Mouse (Mus musculus) layer of hippocampus, adult 2 months (tissue): ENCODE data around the gene Sap30bp. TPM values are rescaled to one million over a fixed set of nuclear protein-coding genes. Genes with fewer than 3 reads are reported as not detected.

Experiments
- DNase-seq, 2 experiments: peaks; one replicate each; pipeline ENCODE4 v3.0.0; 2022; ENCODE audit warnings: low spot score in 2 of 2
- H3K27ac ChIP-seq: fragments of 200-600 bp; 2 replicates; pipeline ENCODE4 v1.8.1; 2022
- H3K4me3 ChIP-seq: fragments of 200-600 bp; 2 replicates; pipeline ENCODE4 v1.8.1; 2022; ENCODE audit warnings: mild to moderate bottlenecking
- CTCF ChIP-seq: fragments of 200-600 bp; conservative IDR thresholded peaks from 2 replicates; pipeline ENCODE4 v1.8.1; 2022; ENCODE audit warnings: antibody characterized with exemption, mild to moderate bottlenecking, moderate library complexity
- total RNA-seq, 2 experiments: library from RNA; stranded (reverse); gene quantifications; 2 replicates each; pipeline ENCODE4 v1.2.3; 2021

The Sap30bp gene
- total RNA-seq, 2 experiments from 2014 or later: 40.8 to 47.0 TPM

- TF ChIP-seq CTCF: no peak
- Histone ChIP-seq H3K27ac (no peak overlapping the region), H3K4me3 (no peak overlapping the region)
- no peak for DNase-seq
Observed at GRCm38 (mm10) chr11:116001725-116002124, 68.6 kb downstream of the Sap30bp start.

- Histone ChIP-seq H3K27ac (no peak overlapping the region), H3K4me3 (no peak overlapping the region)
- TF ChIP-seq CTCF: peak; percentile 47
- no peak for DNase-seq
Observed at GRCm38 (mm10) chr11:116002894-116003293, 69.8 kb downstream of the Sap30bp start.

GRCm38 (mm10) chr11:116004186-116004823, 71.2 kb downstream of the Sap30bp start:
- peak overlapping the region; percentile 52 for H3K4me3 ChIP-seq
- TF ChIP-seq CTCF: no peak
- peak overlapping the region; percentile 60; the same call in 1 of the 2 replicates for H3K27ac ChIP-seq
- DNase-seq: no peak

DNA sequence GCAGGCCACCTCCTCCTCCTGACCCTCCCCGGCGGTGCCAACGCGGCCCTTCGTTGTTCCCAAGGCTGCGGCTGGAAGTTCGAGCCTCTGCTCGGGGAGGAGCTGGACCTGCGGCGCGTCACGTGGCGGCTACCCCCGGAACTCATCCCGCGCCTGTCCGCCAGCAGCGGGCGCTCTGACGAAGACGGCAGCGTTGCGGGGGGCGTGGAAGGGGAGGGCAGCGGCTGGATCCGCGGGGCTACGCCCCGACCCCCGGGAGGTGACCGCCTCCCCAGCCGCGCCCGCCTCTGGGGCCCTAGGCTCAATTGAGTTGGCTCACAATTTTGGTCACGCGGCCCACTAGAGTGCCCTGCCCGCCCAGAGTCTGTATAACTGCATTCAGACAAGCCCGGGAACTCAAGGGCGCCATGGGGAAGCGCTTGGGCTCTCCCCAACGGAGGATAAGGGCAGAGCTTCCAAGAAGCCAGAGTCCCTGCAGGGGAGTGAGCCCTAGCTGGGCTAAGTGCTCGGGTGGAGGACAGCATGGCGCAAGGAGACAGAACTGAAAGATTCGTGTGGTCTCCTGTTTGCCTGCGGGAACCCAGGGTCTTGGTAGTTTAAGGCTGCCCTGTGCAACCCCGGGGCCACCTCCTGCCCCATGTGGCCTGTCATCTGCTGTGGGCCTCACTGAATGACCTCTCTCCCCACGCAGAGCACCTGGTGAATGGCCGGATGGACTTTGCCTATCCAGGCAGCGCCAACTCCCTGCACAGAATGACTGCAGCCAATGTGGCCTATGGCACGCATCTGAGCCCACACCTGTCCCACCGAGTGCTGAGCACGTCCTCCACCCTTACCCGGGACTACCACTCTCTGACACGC, 72.0 kb downstream of the Sap30bp start:
- DNase-seq: peak; percentile 49 to 69
- Histone ChIP-seq H3K4me3 (peak overlapping the region; percentile 52), H3K27ac (peak overlapping the region; percentile 60)
- TF ChIP-seq CTCF: peak; percentile 75

DNA sequence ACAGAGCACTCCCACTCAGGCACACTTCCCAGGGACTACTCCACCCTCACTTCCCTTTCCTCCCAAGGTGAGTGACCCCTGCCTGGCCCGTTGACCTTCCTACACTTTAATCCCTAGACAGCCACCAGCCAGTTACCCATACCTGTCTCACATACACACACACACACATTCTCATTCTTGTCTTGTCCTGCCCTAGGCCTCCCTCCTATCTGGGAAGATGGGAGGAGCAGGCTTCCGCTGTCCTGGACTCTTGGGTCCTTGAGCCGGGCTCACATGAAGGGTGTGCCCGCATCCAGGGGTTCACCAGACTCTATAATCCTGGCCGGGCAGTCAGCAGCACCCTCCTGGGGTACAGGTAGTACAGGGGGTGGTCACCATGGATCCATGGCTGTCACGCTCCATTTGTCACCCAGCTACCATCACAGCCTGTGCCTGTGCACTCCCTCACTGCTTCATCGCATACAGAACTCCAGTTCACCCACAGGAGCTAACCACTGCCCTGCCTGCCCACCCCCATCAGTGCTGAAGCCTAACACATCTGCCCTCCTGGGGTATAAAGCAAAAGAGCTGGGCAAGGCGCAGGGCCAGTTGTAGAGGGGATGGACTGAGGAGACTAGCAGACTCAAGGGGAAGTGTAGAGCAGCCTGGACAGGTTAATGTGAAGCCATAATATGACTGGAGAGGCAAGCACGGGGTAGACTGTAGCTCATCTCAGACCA, 72.8 kb downstream of the Sap30bp start:
- Histone ChIP-seq H3K27ac (peak overlapping the region; percentile 60; the same call in 1 of the 2 replicates), H3K4me3 (no peak overlapping the region)
- no peak for TF ChIP-seq CTCF
- DNase-seq: no peak

- DNase-seq: no peak
- no peak for TF ChIP-seq CTCF
- Histone ChIP-seq H3K27ac (no peak overlapping the region), H3K4me3 (no peak overlapping the region)
Observed at GRCm38 (mm10) chr11:116007095-116007850, 74.2 kb downstream of the Sap30bp start.

GRCm38 (mm10) chr11:116008411-116008810, 75.3 kb downstream of the Sap30bp start:
- H3K27ac ChIP-seq: no peak overlapping the region

GRCm38 (mm10) chr11:116008832-116009375, 75.8 kb downstream of the Sap30bp start:
- Histone ChIP-seq H3K4me3 (no peak overlapping the region), H3K27ac (no peak overlapping the region)
- no peak for DNase-seq
- no peak for TF ChIP-seq CTCF

More at GRCm38 (mm10) chr11:116008411-116008810, 75.3 kb downstream of the Sap30bp start:
- no peak for TF ChIP-seq CTCF
- no peak overlapping the region for H3K4me3 ChIP-seq
- no peak for DNase-seq

GRCm38 (mm10) chr11:116009661-116010060, 76.6 kb downstream of the Sap30bp start:
- no peak for TF ChIP-seq CTCF
- no peak for DNase-seq
- Histone ChIP-seq H3K27ac (no peak overlapping the region), H3K4me3 (no peak overlapping the region)

DNA sequence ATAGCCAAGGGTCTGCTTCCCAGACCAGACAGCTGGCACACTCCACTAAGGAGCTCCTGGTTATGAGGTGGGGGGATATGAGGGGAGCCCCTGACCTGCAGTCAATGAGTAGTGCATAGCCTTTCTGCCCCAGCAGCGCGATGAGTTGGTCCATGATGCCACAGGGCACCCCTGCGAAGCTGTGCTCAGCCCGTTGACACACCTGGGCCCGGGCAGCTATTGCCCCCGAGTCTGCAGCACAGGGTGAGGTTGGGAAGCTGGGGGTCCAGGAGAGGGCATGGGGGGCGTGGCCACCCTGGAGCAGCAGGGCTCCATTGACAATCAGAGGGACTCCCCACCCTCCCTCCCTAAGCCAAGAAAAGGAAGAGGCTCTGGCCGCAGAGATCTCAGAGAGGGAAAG, 77.1 kb downstream of the Sap30bp start:
- DNase-seq: no peak
- Histone ChIP-seq H3K4me3 (no peak overlapping the region), H3K27ac (no peak overlapping the region)
- no peak for TF ChIP-seq CTCF

- DNase-seq: no peak
- Histone ChIP-seq H3K4me3 (no peak overlapping the region), H3K27ac (no peak overlapping the region)
- no peak for TF ChIP-seq CTCF
Observed at GRCm38 (mm10) chr11:116010948-116011347, 77.9 kb downstream of the Sap30bp start.
